In the genomic region with DNA sequence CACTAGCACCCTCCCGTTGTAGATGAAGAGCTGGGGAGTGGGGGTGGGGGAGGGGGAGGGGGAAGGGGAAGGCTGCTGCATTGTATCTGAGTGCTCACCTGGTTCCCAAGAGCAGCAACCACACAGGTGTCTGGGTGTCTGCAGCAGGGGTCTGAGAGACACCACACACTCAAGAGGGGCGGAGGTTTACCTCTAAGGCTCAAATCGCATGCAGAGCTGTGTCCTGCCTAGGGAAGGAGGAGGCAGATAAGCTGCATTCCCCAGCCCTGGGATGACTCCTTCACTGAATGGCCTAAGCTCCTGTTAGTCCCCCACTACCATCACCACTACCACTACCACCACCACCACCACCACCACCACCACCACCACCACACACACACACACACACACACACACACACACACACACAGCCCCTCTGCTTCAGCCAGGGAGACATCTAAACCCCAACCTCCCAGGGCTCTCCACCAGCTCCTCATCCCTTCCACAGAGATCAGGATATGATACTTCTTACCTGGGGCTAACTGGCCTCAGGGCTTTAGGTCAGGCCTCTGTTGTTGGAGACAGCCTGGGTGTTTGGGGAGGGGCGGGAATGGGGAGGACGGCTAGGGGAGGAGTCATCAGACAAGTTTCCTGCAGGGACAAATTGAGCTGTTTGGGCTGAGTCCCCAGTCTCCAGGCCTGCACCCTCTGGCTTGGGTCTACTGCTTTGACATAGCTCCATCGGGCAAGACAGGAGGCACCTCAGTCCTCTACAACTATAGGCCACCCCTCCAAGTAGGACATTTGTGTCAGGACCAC, we compare ENCODE assay signal across 14 mouse cellular contexts. TPM values are rescaled to one million over a fixed set of nuclear protein-coding genes. Genes with fewer than 3 reads are reported as not detected.
A peak's percentile ranks its signal among the peaks of the same experiment; 100 is the strongest.
DNase-seq lines count a peak whose midpoint lies in the region; ATAC-seq lines count a peak whose summit lies in the region.
"Had no signal": no experiment of that assay in that cellular context is flagged by ENCODE, and none has a peak within 500 bp of the region (broad histone marks: within the 10 kb centered on the region; RNA-seq: fewer than 3 reads in every experiment).

Gene Pigq, minus strand, starts transcription at position 571 of the 798 bp plus-strand sequence.
Gene Nhlrc4, minus strand, starts transcription at position 596 of the 798 bp plus-strand sequence.

- no peak for ATAC-seq in heart, embryonic 13.5 days (ENCODE audit: extremely low read depth, insufficient number of reproducible peaks, low FRiP score, low TSS enrichment)
- 0 out of 2 replicates have a peak, but pooled peaks have one; percentile 23 for ATAC-seq in erythroid progenitor cell, adult 5-6 weeks (replicated peaks; ENCODE audit: low FRiP score, poor library complexity, severe bottlenecking)
- ATAC-seq: Patski had no signal

- no peak for DNase-seq in heart, postnatal 4 days
- peak; percentile 55 to 63 for DNase-seq in spleen, postnatal 10 days (ENCODE audit: low spot score in 2 of 2)
- DNase-seq in spleen, postnatal 14 days (ENCODE audit: low spot score in 2 of 2) = no peak
- DNase-seq in spleen, postnatal 4 days (ENCODE audit: low spot score in 2 of 2) = peak; percentile 59 to 72
- DNase-seq in adrenal gland, adult 8-10 months = no peak
- DNase-seq in thymus, postnatal 0 days (ENCODE audit: low spot score) = no peak
- DNase-seq: adrenal gland, postnatal 36 days; cerebellum, adult 2 months; thymus, postnatal 4 days had no signal

- no peak within 1 kb of the TSS for H3K9ac ChIP-seq in heart, embryonic 13.5 days
- H3K9ac ChIP-seq: hindbrain, embryonic 15.5 days had no signal

- no peak within 1 kb of the TSS for H3K4me3 ChIP-seq in heart, embryonic 13.5 days
- H3K4me3 ChIP-seq: hindbrain, embryonic 15.5 days had no signal

- H3K4me2 ChIP-seq in heart, embryonic 13.5 days = peak within 1 kb of the TSS; percentile 76; the same call in 1 of the 2 replicates
- H3K4me2 ChIP-seq: hindbrain, embryonic 15.5 days had no signal

- no peaks in the 10 kb centered on the region for H3K9me3 ChIP-seq in heart, embryonic 13.5 days
- H3K9me3 ChIP-seq: hindbrain, embryonic 15.5 days had no signal

- H3K27me3 ChIP-seq in heart, embryonic 13.5 days (replicated peaks) = peaks cover under 1% of the 10 kb centered on the region
- H3K27me3 ChIP-seq: hindbrain, embryonic 15.5 days; Patski had no signal

- H3K36me3 ChIP-seq in heart, embryonic 13.5 days = peaks cover 3% of the 10 kb centered on the region; the same call in 1 of the 2 replicates
- H3K36me3 ChIP-seq: hindbrain, embryonic 15.5 days had no signal

- peak within 1 kb of the TSS; percentile 70; the same call in 1 of the 2 replicates for H3K27ac ChIP-seq in heart, embryonic 13.5 days (replicated peaks)
- H3K27ac ChIP-seq: hindbrain, embryonic 15.5 days had no signal

- H3K4me1 ChIP-seq in heart, embryonic 13.5 days = peaks cover 23% of the 10 kb centered on the region

- 28% methylated on average over 6 of the region's 6 CpGs for WGBS in heart, embryonic 13.5 days

RNA-seq across cellular contexts. Expression of gene Pigq, which starts in this region (rescaled TPM):
- polyA plus RNA-seq in heart, embryonic 13.5 days (2015; fragmentation: Nextera tagmentation; extraction: Ambion mirVana) = 60.4 and 62.1 TPM in 2 replicates
- total RNA-seq in heart, postnatal 4 days (2021) = 10 to 100 TPM; 86.0 to 89.4 TPM
- total RNA-seq in erythroid progenitor cell, adult 5-6 weeks (2015; ENCODE audit: low replicate concordance) = 1,618 and 1,746 TPM in 2 replicates
- 1,554 and 1,638 TPM in 2 replicates for total RNA-seq in erythroid progenitor cell, adult 5-6 weeks (2017; ENCODE audit: low replicate concordance)
- total RNA-seq in adrenal gland, adult 8-10 months (2022) = 100 to 1,000 TPM; 101 to 126 (median 111) TPM
- 28.8 and 34.6 TPM in 2 replicates for polyA plus RNA-seq in thymus, postnatal 0 days (2015; fragmentation: Nextera tagmentation; extraction: Ambion mirVana)

RNA-seq across cellular contexts. Expression of gene Nhlrc4, which starts in this region (rescaled TPM):
- 0.06 TPM in 1 of 2 replicates, not detected in the other for polyA plus RNA-seq in heart, embryonic 13.5 days (2015; fragmentation: Nextera tagmentation; extraction: Ambion mirVana)
- total RNA-seq in heart, postnatal 4 days (2021) = not detected
- total RNA-seq in erythroid progenitor cell, adult 5-6 weeks (2015; ENCODE audit: low replicate concordance) = 13.7 and 13.8 TPM in 2 replicates
- total RNA-seq in erythroid progenitor cell, adult 5-6 weeks (2017; ENCODE audit: low replicate concordance) = 13.7 and 18.9 TPM in 2 replicates
- total RNA-seq in adrenal gland, adult 8-10 months (2022) = not detected
- polyA plus RNA-seq in thymus, postnatal 0 days (2015; fragmentation: Nextera tagmentation; extraction: Ambion mirVana) = 0.36 and 0.46 TPM in 2 replicates
- total RNA-seq: adrenal gland, postnatal 36 days; megakaryocyte-erythroid progenitor cell, adult 5-6 weeks had no signal

Comparison
In these comparisons a context has a peak if more than half of its experiments do, and no peak if none do; other contexts are left out.
1. RNA of gene Pigq (total RNA-seq): 1,554 to 1,746 TPM in erythroid progenitor cell, adult 5-6 weeks; 101 to 126 TPM in adrenal gland, adult 8-10 months and 86.0 to 89.4 TPM in heart, postnatal 4 days; every median in the first group is over 10 times any median in the second.
2. RNA of gene Nhlrc4 (total RNA-seq): 13.7 to 18.9 TPM in erythroid progenitor cell, adult 5-6 weeks; not detected in heart, postnatal 4 days and not detected in adrenal gland, adult 8-10 months; every median in the first group is over 10 times any median in the second.
3. DNase-seq: peak in spleen, postnatal 10 days (2 of 2) and spleen, postnatal 4 days (2 of 2); none in heart, postnatal 4 days (single experiment), spleen, postnatal 14 days (0 of 2), adrenal gland, adult 8-10 months (single experiment) and thymus, postnatal 0 days (single experiment).